Mouse (Mus musculus) cortical plate, adult 2 months (tissue): ENCODE results near the gene Acsl6. TPM values are rescaled to one million over a fixed set of nuclear protein-coding genes. Genes with fewer than 3 reads are reported as not detected.
"Not testable (repeated sequence)": the region's sequence is repeated elsewhere in the genome, so short reads cannot be mapped to it uniquely, and the experiment has no call there.

ENCODE experiments used
- H3K27ac ChIP-seq: fragments of 200-500 bp; 2 replicates; pipeline ENCODE4 v1.5.1; 2012; ENCODE audit warnings: low read length, control low read depth, inconsistent platforms; ENCODE audit not compliant: insufficient read depth
- H3K4me1 ChIP-seq: fragments of 200-500 bp; 2 replicates; pipeline ENCODE4 v1.6.1; 2011; ENCODE audit warnings: low read length; ENCODE audit not compliant: control insufficient read depth, insufficient read depth
- H3K4me3 ChIP-seq: fragments of 200-500 bp; 2 replicates; pipeline ENCODE4 v1.5.1; 2011; ENCODE audit warnings: mild to moderate bottlenecking, low read length, control low read depth; ENCODE audit not compliant: insufficient read depth
- CTCF ChIP-seq: fragments of 200-500 bp; IDR thresholded peaks from 2 replicates; pipeline ENCODE4 v1.5.1; 2011; ENCODE audit warnings: mild to moderate bottlenecking, control low read depth, low read length; ENCODE audit not compliant: insufficient read depth; ENCODE audit errors: extremely low read depth
- POLR2A ChIP-seq: fragments of 200-500 bp; IDR thresholded peaks from 2 replicates; pipeline ENCODE4 v1.6.1; 2011; ENCODE audit warnings: mild to moderate bottlenecking, low read length, control low read depth; ENCODE audit not compliant: insufficient read depth; ENCODE audit errors: extremely low read depth
- polyA plus RNA-seq: library from polyadenylated mRNA; depleted of rRNA; stranded (reverse); fragments of >200 nt; gene quantifications from 2 replicates; pipeline ENCODE4 v1.2.3, GENCODE M21; 2012

Gene Acsl6
- polyA plus RNA-seq, 1 experiment, result 192 TPM

DNA sequence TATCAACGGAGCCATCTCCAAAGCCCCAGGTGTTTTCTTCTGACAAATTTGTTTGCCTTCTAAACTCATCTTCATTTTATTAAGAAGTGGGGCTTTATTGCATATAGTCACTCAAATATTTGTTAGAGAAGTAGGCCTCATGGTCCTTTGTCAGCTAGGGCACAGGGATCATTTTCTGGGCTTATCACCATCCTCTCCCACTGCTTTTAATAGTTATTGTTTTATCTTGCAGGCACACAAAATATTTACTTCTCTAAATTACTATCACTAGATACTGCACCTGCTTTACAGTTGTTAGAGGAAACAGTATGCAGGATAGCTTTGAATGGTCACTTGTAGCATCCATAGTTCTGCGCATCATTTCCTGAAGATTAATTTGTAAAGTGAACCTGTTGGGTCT lies 11.4 kb upstream of the Acsl6 start:
- Histone ChIP-seq H3K27ac (no peak overlapping the region), H3K4me3 (no peak overlapping the region), H3K4me1 (no peaks in the 10 kb centered on the region)
- TF ChIP-seq POLR2A, result no peak
- TF ChIP-seq CTCF, result no peak

DNA sequence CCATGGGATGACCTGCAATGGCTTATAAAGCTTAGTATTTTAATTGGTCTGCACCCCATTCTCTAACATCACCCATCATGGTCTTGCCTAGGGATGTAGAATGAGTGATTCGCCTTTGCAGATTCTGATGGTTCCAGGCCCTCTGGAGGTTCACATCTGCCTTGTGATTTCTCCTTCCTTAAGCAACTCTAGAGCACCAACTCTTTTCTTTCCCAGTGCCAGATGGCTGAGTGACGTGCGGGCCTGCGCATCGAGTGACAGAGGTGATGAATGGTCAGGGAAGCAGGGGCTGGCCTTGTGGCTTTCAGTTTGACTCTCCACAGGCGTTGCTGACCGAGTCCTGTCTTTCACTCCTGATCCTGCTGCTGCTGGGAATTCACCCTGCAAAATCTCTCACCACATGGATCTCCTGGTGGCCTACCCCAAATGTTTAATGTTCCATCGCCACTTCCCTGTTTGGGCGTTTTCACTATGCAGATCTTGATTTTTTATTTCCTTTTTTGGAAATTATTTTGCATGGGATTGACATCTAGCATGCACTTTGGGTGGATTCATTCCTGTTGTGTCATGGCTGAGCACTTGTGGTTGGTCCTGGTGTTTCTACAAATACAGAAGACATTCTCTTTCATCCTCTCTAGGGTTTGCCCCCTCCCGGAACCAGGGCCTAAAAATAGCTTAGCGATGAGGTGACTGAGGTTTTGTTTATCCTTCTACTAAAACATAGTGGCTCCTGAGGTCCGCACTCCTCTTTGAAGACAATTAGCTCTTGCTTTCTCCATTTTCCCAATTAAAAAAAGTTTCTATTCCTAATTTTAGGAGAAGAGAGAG lies 9.4 kb upstream of the Acsl6 start:
- no peak overlapping the region for H3K4me3 ChIP-seq
- no peak for TF ChIP-seq CTCF
- no peaks in the 10 kb centered on the region for H3K4me1 ChIP-seq
- no peak overlapping the region for H3K27ac ChIP-seq

DNA sequence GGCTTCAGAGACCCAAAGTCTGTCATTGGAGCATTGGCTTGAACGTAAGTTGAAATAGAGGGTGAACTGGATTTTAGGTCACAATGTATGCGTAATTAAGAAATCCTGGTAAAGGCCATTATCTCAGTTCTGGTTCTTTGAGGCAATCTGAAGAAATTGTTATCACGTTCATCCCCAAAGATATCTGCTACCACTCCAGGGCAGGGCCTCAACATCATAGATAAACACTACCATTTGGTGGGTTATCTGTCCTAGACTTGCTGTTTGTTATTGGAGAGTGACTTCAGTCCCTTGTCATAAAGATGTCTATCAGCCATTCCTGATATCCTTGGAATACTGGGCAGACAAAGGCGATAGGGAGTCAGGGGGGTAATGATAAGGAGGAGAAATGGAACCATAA lies 7.6 kb upstream of the Acsl6 start:
- H3K4me3 ChIP-seq, result no peak overlapping the region
- no peak for TF ChIP-seq POLR2A
- TF ChIP-seq CTCF, result no peak
- no peak overlapping the region for H3K27ac ChIP-seq
- no peaks in the 10 kb centered on the region for H3K4me1 ChIP-seq

DNA sequence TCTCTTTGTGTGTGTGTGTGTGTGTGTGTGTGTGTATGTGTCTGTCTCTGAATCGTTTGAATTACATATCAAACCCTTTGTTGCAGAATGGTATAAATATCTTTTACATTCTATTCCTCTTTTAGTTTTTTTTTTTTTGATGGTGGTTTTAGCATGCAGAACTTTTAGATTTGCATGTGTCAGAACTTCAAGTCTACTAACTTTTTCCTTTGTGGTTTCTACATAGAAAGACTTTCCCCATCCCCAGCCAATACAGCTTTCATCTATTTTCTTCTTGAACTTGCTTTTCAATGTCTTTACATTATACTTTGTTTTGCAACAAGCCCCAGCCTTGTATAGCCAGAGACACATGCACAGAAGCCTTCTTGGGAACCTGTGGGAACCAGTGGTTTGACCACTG lies 6.9 kb upstream of the Acsl6 start:
- TF ChIP-seq POLR2A, result no peak
- TF ChIP-seq CTCF, result no peak
- Histone ChIP-seq H3K27ac (no peak overlapping the region), H3K4me1 (peaks cover 1% of the 10 kb centered on the region; the same call in 1 of the 2 replicates), H3K4me3 (no peak overlapping the region)

DNA sequence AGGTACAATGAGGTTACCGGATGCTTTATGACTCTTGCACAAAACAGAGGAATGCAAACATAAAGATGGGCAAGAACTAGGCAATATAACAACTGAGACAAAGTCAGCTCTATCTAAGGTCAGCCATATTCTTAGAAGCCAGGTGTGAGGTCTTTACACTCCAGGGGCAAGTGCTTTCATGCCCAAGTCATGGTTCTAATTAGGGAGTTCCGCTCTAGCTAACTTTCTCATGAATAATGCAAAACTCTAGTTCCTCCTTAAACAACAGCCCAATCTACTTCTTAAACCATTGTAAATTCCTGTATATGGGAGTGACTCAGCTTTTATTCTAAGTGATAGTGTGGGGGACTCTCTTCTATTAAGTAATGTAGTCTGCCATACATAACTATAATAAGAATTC lies 6.1 kb upstream of the Acsl6 start:
- not testable (repeated sequence) for H3K4me1 ChIP-seq, H3K27ac ChIP-seq, H3K4me3 ChIP-seq

DNA sequence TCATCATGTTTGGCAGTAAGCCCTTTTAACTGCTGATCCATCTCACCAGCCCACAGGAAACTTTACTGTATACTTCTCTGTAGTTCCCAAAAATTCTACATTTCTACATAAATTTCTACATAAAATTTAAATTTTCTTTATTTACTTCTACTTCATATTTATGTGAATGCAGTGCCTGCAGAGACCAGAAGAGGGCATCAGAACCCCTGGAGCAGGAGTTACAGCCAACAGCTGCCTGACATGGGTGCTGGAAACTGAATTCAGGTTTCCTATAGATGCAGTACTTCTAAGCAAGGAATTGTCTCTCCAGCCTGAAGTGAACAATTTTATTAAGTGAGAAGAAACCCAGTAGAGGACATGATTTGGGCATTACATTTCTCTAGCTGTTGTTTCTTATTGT lies 4.8 kb upstream of the Acsl6 start:
- no peak overlapping the region for H3K4me3 ChIP-seq
- no peak overlapping the region for H3K27ac ChIP-seq
- peaks cover 5% of the 10 kb centered on the region; the same call in 1 of the 2 replicates for H3K4me1 ChIP-seq
- TF ChIP-seq CTCF, result no peak
- TF ChIP-seq POLR2A, result no peak

DNA sequence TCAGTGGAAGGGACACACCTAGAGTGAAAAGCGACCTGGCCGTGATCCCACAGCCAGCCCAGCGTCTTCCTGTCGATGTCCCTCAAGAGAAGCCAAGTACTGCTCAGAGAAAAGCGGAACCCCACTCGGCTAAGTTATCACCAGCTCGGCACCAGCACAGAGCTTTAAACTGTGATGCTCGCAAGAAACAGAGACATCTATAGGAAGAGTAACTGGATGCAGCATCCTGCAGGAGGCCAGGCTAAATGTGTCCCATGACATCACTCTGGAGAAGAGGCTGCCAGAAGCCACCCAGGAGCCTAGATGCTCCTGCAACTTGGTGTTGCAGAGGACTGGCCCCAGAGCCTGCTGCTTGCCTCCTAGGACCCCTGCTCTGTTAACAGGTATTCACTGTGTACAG lies 1.6 kb upstream of the Acsl6 start:
- peaks cover 8% of the 10 kb centered on the region; the same call in 1 of the 2 replicates for H3K4me1 ChIP-seq
- TF ChIP-seq CTCF, result no peak
- peak; percentile 33; the same call in 1 of the 2 replicates for TF ChIP-seq POLR2A
- H3K4me3 ChIP-seq, result no peak overlapping the region
- no peak overlapping the region for H3K27ac ChIP-seq

DNA sequence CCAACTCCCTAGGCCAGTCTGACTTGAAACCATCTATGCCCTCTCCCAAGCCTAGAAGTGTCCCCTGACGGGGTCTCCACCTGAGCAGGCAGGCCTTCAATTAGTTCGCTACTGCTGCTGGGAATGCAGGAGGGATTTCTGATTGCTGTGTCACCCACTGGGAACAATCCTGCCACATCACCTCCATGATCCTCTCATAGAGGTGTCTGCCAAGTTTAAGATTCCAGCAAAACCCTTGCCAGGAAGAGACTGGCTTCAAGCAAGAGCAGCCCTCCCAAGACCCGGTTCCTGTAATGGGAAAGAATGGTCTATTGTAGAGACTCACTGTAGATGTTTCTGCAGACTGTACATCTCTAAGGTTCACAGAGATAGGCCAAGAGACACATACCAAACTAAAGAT lies 992 bp upstream of the Acsl6 start:
- peaks cover 8% of the 10 kb centered on the region; the same call in 1 of the 2 replicates for H3K4me1 ChIP-seq
- no peak for TF ChIP-seq POLR2A
- H3K4me3 ChIP-seq, result no peak overlapping the region
- H3K27ac ChIP-seq, result no peak overlapping the region

DNA sequence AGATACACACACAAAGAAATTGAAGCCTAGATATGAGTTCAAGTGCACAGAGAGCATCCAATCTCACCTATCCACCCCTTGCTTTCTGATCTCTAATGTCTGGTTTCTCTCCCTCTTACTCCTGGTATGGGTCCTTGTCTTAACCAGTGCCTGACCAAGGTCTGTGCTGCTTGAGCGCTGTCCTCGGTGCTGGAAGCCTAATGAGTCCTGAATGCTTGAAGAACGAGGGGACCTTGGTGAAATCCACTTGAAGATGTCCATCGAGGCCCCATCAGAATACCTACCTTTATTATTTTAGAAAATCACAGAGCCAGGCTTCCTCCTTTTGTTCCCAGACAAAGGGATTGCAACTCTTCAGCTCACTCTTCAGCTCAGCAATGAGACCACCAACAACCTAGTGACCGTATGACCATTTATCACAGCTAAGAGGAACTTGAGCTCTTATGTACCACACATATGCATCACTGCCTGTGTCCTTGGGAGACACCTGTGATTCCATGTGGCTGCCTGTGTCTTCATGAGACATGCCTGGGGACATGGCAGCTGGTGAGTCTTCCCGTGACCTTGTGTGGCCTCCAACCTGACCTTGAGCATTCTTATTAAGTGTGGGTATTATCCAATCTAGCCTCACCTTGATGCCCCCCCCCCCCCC lies 396 bp upstream of the Acsl6 start:
- TF ChIP-seq CTCF (no peak), POLR2A (no peak)
- Histone ChIP-seq H3K27ac (no peak overlapping the region), H3K4me3 (peak overlapping the region; percentile 88; the same call in 1 of the 2 replicates), H3K4me1 (peaks cover 8% of the 10 kb centered on the region; the same call in 1 of the 2 replicates)

DNA sequence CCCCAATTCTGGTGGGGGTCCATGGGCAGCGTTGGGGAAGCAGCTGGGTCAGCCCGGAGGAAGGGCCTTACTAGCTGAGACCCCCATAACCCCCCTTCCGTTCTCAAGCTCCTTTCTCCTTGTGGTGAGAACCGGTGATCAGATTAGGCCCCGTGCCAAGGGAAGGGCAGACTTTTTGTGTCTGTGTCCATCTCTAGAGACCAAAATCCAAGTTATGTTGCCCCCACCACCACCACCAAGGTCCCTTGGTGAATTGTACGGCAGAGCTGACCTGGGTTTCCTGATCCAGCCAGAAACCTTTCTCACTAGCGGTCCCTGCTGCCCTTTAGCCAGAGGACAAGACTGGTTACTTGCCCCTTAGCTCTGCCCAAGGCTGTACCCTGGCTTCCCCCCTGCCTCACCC lies 874 bp downstream of the Acsl6 start:
- TF ChIP-seq POLR2A, result no peak
- TF ChIP-seq CTCF, result no peak

DNA sequence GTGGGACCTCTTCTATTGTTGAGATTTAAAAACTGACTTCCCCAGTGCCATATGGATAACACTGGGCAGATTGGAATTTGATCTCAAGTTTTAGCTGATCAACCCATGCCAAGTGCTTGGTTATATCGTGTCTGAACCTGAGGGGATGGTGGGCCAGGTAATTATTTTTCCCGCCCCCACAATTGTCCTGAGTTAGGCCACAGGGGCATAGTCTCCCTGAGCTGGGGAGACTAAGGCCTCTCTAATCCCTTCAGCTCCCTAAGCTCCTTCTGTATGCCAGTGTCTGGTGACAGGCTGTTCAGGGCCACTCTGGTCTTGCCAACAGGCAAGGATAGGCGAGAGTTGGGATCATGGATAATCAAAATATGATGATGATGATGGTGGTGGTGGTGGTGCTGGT lies 1.7 kb downstream of the Acsl6 start:
- Histone ChIP-seq H3K27ac (no peak overlapping the region), H3K4me1 (peaks cover 14% of the 10 kb centered on the region)
- TF ChIP-seq CTCF (no peak), POLR2A (no peak)

More for the DNA sequence above, 874 bp downstream of the Acsl6 start:
- Histone ChIP-seq H3K27ac (peak overlapping the region; percentile 91), H3K4me1 (peaks cover 11% of the 10 kb centered on the region; the same call in 1 of the 2 replicates), H3K4me3 (peak overlapping the region; percentile 88)

More for the DNA sequence above, 1.7 kb downstream of the Acsl6 start:
- peak overlapping the region; percentile 88 for H3K4me3 ChIP-seq
